Mouse (Mus musculus) spleen, postnatal 36 days (tissue): Measurements from ENCODE around the gene Clasp1.

Source experiments
- DNase-seq, 2 experiments: peaks; one replicate each; pipeline ENCODE4 v3.0.0; 2022; ENCODE audit warnings: low spot score in 2 of 2, mixed read lengths in 1 of 2

Gene Clasp1

DNA sequence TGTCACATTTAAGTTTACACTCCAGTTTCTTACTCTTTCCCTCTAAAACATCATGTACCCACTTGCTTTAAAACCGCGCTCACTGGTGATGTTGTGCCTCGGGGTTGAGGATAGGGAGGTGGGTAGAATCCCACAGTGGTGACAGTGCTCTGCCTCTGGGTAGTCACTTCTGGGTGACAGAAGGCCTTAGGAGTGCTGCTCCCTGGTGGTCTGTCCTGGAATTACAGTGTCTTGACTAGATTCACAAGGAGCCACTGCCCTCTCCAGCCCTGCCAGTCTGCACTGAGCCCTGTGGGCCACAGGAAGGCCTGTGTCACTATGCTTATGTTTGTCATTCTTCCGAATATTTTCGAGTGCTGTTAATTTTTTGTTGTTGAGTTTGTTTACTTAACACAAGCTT is 109.5 kb downstream of the Clasp1 start:
- peak; percentile 63 to 69 for DNase-seq

DNA sequence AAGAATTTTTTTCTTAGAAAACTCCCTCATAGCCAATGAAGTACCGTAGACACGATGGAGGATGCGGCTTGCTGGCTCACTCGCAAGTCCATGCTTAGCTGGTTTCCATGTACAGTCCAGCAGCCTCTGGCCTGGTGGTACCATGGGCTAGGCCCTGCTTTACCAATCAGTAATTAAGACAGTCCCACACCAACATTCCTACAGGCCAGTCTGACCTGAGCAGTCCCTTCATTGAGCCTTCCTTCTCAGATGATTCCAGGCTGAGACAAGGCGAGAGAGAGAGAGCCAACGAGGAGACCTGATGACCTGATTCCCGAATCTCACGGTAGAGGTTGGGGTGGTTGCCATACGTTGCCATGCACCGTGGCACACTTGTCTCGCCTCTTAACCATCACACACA is 111.7 kb downstream of the Clasp1 start:
- DNase-seq = no peak

- DNase-seq = no peak
These were observed 112.8 kb downstream of the Clasp1 start for GRCm38 (mm10) chr1:118501691-118502090.

GRCm38 (mm10) chr1:118505746-118506145 is 116.9 kb downstream of the Clasp1 start:
- no peak for DNase-seq

DNA sequence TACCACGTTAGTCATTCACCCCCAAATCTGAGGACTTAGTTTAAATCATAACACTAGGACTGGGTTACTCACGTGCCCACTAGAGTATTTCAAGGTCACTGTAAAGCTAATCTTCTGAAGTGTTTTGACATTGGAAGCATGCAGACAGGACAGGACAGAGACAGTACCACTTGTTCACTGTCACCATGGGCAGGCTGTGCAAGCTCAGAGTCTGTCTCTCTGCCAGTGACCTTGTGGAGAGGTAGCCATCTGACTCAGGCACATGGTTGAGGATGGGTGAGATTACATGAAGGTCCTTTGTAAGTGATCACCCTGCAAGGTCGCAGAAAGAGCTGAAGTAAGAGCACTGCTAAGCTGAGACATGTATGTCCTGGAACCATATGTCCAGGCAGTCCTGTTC is 122.1 kb downstream of the Clasp1 start:
- no peak for DNase-seq

DNA sequence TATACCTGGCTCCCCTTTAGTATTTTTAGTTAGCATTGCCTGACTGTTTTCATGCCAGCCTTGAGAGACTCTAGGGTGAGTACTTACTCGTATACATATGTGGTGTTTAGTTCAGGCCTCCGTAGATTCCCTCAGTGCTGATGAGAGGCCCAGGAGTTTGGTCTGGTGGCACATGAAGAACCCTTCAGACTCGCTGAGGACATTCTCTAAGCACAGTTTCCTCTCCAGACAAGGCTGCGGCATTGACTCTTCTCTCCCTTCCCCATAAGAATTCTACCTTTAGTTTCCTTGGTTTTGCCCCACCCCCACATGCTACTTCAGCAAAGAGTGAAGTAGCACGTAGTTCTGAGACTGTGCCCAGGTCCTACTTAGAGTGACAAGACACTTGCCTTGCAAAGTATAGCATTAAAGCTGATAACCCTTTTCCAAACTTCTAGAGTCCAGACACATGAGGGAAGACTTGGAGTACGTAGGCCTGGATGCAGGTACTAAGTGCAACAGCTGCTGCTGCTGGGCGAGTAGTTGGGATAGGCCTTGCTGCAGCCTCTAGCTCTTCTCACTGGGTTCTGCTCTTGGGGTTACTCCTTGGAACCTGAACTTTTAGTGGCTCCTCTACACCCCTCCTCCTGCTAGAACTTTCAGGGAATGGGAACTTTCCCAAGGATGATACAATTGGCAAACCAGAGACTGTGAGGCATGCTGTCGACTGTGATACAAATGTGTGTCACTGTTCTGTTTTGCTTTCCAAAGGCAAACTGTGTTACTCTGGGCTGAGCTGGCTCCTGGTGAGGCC is 123.1 kb downstream of the Clasp1 start:
- no peak for DNase-seq

- DNase-seq = no peak
These were observed 127.4 kb downstream of the Clasp1 start for GRCm38 (mm10) chr1:118516256-118516655.

DNA sequence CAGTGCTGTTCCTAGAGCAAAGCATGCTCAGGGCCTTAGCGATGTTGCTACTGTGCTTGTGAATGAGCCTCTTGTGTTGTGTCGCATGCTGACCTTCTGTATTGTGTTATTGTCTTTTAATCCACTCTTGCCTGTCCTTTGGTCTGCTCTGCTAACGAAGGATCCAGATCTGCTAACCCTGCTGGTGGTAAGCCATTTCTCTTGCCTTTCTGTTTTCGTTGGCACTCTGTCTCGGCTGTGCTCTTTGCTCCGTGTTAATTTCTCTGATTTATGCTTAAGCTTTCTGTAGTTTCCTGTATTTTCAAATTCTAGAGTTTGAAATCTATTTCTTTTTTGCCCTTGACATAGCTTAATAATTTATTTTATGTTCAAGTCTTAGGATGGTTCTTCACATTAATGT is 134.3 kb downstream of the Clasp1 start:
- no peak for DNase-seq

GRCm38 (mm10) chr1:118525336-118525735 is 136.5 kb downstream of the Clasp1 start:
- no peak for DNase-seq

DNA sequence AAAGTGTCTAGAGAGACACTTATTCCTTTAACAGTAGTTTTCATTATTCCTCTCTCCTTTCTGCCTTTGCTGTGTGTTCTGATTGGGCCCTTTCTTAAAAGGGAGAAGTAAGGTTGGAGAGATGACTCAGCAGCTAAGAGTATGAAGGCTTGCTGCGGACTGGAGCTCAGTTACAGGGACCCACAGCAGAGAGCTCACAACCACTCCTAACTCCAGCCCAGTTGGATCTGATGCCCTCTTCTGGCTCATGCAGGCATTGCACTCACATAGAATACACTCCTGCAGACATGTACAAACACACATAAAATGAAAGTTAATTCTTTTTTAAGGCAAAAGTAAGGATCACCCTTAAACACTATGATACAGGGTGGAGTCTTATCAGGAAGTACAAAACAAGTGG is 140.4 kb downstream of the Clasp1 start:
- no peak for DNase-seq

- DNase-seq = no peak
These were observed 142.4 kb downstream of the Clasp1 start for GRCm38 (mm10) chr1:118531259-118531658.

- DNase-seq = no peak
These were observed 147.2 kb downstream of the Clasp1 start for GRCm38 (mm10) chr1:118536021-118536420.

GRCm38 (mm10) chr1:118539046-118539445 is 150.2 kb downstream of the Clasp1 start:
- DNase-seq = no peak

- no peak for DNase-seq
These were observed 154.0 kb downstream of the Clasp1 start for GRCm38 (mm10) chr1:118542880-118543279.

- DNase-seq = no peak
These were observed 159.9 kb downstream of the Clasp1 start for GRCm38 (mm10) chr1:118548769-118549168.

DNA sequence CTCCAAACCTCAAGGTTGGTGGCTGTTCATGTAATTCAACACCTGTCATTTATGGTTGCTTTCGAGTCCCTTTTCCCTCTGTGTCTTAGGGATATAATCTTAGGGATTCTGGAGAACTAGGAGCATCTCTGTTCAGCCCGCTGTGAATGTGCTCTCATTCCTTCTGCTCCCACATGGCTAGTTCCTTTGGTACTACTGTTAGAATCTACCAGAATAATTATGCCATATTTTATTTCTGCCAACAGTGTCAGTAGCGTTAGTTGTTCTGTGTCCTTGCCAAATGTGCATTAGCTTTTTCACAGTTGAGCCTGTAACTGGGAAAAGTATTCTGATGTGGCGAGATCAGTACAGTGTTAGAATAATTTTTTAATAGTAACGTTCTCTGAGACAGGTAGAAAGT is 162.3 kb downstream of the Clasp1 start:
- DNase-seq = no peak

GRCm38 (mm10) chr1:118552071-118552470 is 163.2 kb downstream of the Clasp1 start:
- DNase-seq = no peak

DNA sequence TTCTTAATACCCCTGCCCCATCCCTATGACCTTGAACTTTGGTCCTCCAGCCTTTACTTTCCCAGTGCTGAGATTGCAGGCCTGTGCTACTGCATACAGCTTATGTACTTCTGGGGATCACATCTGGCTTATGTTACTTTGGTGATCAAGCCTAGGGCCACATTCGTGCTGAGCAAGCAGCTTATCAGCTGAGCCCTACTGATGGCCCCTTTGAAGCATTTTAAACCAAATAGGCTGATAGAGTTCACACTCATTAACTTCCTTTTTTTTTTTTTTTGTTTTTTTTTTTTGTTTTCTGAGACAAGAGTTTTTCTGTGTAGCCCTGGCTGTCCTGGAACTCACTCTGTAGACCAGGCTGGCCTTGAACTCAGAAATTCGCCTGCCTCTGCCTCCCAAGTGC is 164.2 kb downstream of the Clasp1 start:
- no peak for DNase-seq

GRCm38 (mm10) chr1:118553451-118553850 is 164.6 kb downstream of the Clasp1 start:
- no peak for DNase-seq

DNA sequence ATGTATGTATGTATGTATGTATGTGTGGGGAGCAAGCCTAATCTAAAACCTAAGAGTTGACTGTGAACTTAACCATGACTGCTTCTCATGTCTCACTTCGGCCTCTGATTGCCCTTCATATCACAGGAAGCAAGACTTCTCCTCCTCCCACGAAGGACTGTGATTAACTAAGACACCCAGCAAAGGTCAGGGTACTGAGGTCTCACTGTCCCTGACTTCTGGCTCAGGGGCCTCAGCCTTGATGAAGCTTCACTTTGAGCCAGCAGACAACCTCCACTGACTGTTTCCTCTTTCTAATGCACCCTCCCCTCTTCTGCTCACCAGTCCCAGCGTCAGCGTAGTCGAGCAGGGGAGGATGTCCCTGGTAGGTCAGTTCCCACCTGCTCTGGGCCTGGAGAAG is 166.1 kb downstream of the Clasp1 start:
- no peak for DNase-seq

DNA sequence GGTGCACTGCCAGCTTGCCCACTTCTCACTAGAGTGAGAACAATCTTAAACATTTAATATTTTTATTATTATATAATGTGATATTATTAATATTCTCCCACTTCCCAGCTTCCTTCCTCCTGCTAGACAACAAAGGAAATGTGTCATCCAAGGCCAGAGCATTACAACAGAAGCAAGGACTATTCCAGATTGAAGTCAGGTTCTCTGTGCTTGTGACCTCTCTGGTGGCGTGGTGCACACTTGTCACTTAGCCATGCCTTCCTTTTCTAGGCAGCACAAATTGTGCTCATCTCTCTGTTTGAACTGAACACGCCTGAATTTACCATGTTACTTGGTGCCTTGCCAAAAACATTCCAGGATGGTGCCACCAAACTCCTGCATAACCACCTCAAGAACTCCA is 170.9 kb downstream of the Clasp1 start:
- no peak for DNase-seq

GRCm38 (mm10) chr1:118564561-118564960 is 175.7 kb downstream of the Clasp1 start:
- no peak for DNase-seq

- no peak for DNase-seq
These were observed 178.8 kb downstream of the Clasp1 start for GRCm38 (mm10) chr1:118567659-118568058.

- DNase-seq = no peak
These were observed 191.4 kb downstream of the Clasp1 start for GRCm38 (mm10) chr1:118580174-118580702.
